Mouse (Mus musculus) spleen, embryonic (tissue): ENCODE measurements around the gene 4930404N11Rik.

ENCODE experiments used
- CTCF ChIA-PET: fragments of 350-600 bp; sonication (Branson Sonifier 250); formaldehyde crosslinking; loops from one replicate; lab custom pipeline; 2022; lab: Charles Lee

4930404N11Rik gene

DNA sequence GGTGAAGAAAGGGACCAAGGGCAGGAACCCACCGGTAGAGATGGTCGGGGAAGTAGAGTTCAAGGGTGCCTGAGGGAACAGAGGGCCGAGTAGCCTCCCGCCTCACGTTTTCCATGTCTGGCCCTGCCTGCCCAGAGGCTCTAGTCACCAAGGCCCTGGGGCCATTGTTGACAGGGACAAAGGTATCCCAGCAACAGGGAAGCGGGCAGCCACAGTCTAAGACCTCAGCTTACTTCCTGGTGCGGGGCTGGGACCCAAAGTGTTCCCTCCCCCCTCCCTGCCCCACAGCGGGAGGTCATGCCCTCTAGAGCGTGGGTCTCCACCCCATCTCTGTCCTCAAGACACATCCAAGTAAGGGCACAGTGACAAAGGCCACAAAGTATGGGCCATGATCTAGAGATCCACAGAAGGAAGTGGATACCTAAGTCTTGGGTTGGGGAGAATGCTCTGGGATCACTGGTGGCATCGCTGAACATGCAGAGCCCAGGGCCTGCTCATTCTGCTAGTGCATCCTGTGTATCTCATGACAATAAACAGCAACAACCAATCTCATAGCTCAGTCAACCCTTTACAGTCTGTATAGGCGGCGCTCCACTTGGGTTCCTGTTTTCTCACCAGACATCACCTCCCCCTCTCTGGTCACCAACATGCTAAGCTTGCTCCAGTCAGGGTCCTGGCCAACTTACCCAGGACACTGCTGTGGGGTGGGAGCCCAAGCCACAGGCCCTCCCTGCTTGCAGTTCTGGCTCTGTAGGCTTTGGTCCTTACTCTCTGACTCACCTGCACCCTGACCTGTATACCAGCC lies at the start of gene 4930404N11Rik:
TSS of gene 4930404N11Rik (minus strand) at position 145 of the 805 bp plus-strand sequence.
- CTCF ChIA-PET = interaction anchor here (0.6 kb wide), 1 partner anchor 135 kb away, joined by 4 read pairs; no protein-coding TSS in a partner anchor

DNA sequence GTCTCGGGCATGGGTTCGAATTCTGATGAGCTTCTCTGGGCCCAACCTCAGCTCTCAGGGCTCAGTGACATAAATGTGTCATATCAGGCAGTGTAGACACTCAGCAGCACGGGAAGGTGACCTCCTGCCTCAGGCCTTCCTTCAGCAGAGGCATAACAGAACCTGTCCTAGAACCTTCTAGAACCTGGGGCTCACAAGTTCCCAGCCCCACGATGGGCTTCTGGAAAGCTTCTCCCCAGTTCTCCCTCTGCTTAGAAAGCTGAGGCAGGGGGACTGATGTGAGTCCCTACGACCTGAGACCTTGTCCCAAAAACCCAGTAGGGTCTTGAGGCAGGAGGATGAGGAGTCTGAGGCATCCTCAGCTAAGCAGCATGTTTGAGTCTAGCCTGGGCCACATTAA lies 49.5 kb upstream of the 4930404N11Rik start:
- CTCF ChIA-PET = interaction anchor here (0.6 kb wide), 1 partner anchor 170 kb away, joined by 3 read pairs; no protein-coding TSS in a partner anchor

- CTCF ChIA-PET = no interaction called here
Measured at GRCm38 (mm10) chr10:81414682-81415081, 49.1 kb upstream of the 4930404N11Rik start.

DNA sequence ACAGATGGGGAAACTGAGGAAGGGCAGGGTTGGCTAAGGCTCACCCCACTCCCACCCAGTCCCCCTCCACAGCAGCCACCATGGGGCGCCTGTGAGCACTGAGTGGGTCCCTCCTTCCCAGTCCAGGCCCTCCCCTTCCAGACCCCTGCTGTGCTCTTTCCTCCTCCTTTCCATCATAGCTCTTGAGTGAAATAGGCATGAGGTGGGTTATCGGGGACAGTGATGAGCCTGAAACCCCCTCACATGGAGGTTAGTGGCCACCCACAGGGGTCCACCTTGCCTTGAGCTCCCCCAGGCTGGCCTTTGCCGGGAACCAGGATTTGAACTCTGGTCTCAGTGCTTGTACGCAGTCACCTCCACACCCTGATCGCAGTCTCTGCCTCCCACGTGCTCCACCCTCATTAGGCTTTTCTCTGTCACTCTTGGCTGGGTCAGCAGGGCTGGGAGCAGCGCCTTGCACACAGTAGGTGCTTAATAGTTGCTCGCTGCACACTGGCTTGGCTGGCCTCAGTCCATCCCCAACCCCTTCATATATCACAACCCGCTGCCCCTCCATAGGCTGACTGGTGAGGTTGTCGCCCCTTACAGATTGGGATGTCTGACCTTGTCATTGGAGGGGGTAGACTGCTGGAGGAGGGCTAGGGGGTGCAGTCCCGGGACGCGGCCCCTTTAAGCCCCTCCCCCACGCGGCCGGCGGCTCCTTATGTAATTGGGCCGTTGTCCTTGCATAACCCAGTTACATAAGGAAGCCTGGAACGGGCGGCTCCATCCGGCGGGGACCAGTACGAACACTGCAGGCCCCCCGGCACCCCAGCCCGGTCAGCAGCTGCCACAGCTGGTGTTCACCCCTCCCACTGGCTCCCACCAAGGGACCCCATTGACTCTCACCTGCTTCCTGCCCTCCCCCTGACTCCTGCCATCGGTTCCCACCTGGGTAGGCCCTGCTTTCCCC lies 48.0 kb upstream of the 4930404N11Rik start:
- CTCF ChIA-PET = interaction anchor here (1.0 kb wide), 1 partner anchor 20 kb away, joined by 5 read pairs; no protein-coding TSS in a partner anchor

GRCm38 (mm10) chr10:81412586-81413309 lies 47.1 kb upstream of the 4930404N11Rik start:
- CTCF ChIA-PET = interaction anchor here (1.0 kb wide), 1 partner anchor 19 kb away, joined by 5 read pairs; no protein-coding TSS in a partner anchor

GRCm38 (mm10) chr10:81411471-81412400 lies 46.1 kb upstream of the 4930404N11Rik start:
- CTCF ChIA-PET = interaction anchor here (0.7 kb wide), 1 partner anchor 10 kb away, joined by 3 read pairs; no protein-coding TSS in a partner anchor

- CTCF ChIA-PET = no interaction called here
Measured at GRCm38 (mm10) chr10:81410981-81411380, 45.4 kb upstream of the 4930404N11Rik start.

- CTCF ChIA-PET = no interaction called here
Measured at GRCm38 (mm10) chr10:81410350-81410749, 44.7 kb upstream of the 4930404N11Rik start.

DNA sequence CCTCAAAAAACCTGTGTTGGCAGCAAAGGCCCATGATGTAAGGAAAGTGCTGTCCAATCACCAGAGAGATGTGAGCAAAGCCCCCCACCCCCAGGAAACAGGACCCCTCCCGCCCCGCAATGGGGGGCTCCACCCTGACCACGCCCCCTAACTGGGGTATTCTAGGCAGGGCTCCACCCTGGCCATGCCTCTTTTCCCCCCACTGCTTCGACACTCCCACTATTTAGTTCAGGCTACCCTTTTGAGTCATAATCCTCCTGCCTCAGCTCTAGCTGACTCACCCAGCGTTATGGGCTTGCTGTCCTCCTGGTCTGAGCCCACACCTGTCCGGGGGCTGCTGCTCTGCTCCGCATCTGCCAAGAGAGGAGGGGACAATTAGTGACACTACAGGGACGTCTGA lies 43.7 kb upstream of the 4930404N11Rik start:
- CTCF ChIA-PET = interaction anchor here (0.6 kb wide), 1 partner anchor 13 kb away, joined by 3 read pairs; no protein-coding TSS in a partner anchor

GRCm38 (mm10) chr10:81408871-81409291 lies 43.3 kb upstream of the 4930404N11Rik start:
- CTCF ChIA-PET = interaction anchor here (0.6 kb wide), 1 partner anchor 13 kb away, joined by 3 read pairs; no protein-coding TSS in a partner anchor

GRCm38 (mm10) chr10:81408424-81408729 lies 42.8 kb upstream of the 4930404N11Rik start:
- CTCF ChIA-PET = no interaction called here

DNA sequence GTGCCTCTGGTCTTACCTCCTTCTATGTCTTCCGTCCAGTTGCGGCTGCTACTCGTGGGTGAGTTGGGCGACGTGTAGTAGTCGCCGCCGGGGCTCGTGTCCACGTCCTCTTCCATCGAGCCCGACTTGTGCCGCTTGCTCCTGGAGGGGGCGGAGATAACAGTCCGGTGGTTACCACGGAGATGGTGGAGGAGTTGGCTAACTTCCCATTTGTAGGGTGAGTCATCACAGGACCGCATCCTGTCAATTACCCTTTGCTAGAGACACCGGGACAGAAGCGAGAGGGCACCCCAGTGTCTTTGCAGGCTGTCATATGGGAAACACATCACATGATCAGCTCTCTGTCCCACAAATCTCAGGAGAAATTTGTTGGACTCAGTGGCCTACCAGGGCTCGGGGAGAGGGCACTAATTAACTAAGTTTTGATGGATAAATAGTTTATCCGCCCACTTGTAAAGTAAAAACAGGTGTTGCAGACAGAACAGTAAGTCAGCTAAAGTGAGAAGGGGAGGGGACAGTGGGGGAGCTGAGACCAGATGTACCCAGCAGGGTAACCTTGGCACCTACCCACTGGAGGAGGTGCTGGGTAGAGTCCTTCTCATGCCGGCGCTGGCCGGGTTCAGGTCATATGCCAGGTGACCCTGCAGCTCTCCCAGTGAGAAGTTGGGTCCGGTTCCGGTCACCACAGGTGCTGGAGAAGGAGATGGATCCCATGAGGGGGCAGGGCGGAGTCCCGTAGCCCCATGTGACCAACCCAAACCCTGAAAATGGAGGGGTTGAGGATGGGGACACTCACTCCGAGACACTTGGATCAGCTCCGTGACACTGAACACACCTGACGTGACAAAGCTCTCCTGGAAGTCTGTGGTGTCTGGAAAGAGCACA lies 42.2 kb upstream of the 4930404N11Rik start:
- CTCF ChIA-PET = interaction anchor here (0.5 to 0.7 kb wide), 2 partner anchors 12 to 661 kb away, joined by 3 read pairs; no protein-coding TSS in a partner anchor

- CTCF ChIA-PET = interaction anchor here (0.6 to 0.7 kb wide), 2 partner anchors 11 to 938 kb away, joined by 3 read pairs; no protein-coding TSS in a partner anchor
Measured at GRCm38 (mm10) chr10:81406504-81407440, 41.2 kb upstream of the 4930404N11Rik start.

DNA sequence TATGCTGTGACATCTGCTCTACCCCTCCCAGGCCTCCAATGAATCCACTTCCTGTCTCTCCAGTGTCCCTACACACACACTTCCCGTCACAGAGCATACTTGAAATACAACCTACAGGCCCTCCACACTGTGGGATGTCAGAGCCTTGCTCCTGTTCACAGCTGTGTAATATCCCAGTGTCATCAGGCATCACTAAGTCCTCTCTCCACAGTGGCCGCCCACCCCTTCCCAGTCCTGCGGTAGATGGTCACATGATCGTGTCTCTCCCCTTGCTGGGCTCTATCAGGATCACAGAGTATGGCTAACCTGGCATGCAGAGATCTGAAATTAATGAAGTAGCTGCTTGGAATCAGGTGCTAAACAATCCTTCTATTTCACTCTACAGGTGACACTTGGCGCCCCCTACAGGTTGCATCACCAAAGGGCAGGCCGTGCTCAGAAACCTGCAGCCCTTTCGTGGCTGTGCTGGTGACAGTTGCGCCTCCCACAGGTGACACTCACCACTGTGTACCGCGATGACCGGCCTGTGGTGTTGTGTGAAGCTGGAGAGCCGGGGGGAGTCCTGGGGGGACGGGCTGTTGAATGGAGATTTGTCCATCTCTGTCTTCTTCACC lies 40.1 kb upstream of the 4930404N11Rik start:
- CTCF ChIA-PET = interaction anchor here (0.8 to 1.3 kb wide), 2 partner anchors 10 to 116 kb away, joined by 4 to 22 read pairs; no protein-coding TSS in a partner anchor

DNA sequence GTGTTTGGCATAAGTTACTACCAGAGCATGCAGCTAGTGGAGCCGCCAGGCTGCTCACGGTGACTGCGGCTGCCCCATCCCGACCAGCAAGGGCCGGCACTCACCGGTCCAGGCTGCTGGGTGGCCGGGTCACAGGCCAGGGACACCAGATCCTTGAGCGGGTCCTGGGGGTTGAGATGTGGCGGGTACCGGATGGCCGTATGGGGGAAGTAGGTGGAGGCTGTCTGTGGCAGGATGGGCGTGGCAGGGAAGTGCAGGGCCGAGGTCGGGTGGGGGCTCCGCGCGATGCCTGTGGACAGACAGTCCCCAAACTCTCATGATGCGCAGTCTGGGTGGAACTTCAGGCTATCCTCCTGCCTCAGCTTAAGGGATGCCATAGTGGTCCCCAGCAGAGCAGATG lies 39.1 kb upstream of the 4930404N11Rik start:
- CTCF ChIA-PET = interaction anchor here (0.6 to 1.3 kb wide), 5 partner anchors 9 to 115 kb away, joined by 3 to 22 read pairs (median 4); no protein-coding TSS in a partner anchor

- CTCF ChIA-PET = interaction anchor here (0.9 kb wide), 1 partner anchor 21 kb away, joined by 4 read pairs; no protein-coding TSS in a partner anchor
Measured at GRCm38 (mm10) chr10:81404082-81404481, 38.5 kb upstream of the 4930404N11Rik start.

DNA sequence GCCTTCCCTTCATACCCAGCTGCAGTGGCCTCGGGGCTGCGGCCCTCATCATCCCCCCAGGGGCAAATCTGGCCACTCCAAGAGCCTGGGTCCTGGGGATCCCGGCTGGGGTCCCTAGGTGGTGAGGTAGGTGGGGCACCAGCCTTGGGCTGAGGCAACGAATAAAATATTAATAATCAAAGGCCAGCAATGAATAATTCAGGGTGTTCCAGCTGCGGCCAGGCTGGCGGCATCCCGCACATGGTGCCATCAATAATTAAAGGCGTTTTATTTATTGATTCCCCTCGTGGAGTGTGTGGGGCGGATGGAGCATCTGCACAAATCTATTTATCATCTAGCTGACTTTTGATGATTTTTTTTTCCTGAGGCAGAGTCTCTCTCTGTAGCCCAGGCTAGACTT lies 37.9 kb upstream of the 4930404N11Rik start:
- CTCF ChIA-PET = no interaction called here
